Mouse (Mus musculus): ENCODE measurements around the gene Slc12a1. TPM values are rescaled to one million over a fixed set of nuclear protein-coding genes. Genes with fewer than 3 reads are reported as not detected.

Slc12a1 gene
- not detected for polyA plus RNA-seq (2014; fragmentation: Illumina TruSeq; extraction: RNeasy Lipid Tissue Mini Kit (QIAGEN cat#74804))

DNA sequence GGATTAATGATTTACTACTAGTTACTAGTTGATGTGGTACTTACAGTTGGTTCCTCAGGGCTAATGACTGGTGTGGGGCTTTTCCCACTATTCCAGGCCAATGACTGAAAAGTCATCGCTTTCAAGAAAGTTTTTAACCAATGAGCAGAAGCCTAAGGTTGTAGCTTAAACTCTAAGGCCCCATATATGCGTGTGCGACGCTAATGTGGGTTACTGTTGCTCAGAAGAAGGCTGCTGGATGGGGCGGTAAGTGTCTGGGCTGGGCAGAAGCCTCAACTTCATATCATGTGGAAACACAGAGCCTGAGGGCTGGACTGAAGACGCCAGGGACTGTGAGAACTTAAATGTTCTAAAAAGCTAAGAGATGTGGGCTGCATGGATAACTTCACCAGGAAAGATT, at the start of gene Slc12a1:
Gene Slc12a1 (plus strand): TSS at position 118 of the 400 bp plus-strand sequence.

DNA sequence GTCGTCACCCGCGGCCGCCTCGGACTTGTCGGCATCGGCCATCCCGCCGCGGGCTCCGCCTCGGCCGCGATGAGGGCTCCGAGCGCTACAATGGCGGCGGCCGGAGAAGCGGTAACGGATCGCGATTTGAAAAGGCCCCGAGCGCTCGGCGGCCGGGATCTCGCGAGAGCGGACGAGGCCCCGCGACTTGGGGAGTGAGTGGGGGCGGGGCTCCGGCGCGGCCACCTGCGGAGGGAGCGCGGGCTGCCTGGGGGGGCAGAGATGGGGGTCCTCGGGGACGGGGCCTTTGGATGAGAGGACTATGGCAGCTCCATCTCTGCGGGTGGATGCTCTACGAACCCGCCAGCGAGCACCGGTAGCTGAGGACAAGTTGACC, 28.8 kb upstream of the Slc12a1 start, which contains the start of gene Myef2:
Gene Myef2 (minus strand): TSS at position 185 of the 376 bp plus-strand sequence.

GRCm38 (mm10) chr2:125135903-125136811, 16.1 kb upstream of the Slc12a1 start, which contains the start of gene Ctxn2:
Gene Ctxn2 (plus strand): TSS chr2:125136692.

DNA sequence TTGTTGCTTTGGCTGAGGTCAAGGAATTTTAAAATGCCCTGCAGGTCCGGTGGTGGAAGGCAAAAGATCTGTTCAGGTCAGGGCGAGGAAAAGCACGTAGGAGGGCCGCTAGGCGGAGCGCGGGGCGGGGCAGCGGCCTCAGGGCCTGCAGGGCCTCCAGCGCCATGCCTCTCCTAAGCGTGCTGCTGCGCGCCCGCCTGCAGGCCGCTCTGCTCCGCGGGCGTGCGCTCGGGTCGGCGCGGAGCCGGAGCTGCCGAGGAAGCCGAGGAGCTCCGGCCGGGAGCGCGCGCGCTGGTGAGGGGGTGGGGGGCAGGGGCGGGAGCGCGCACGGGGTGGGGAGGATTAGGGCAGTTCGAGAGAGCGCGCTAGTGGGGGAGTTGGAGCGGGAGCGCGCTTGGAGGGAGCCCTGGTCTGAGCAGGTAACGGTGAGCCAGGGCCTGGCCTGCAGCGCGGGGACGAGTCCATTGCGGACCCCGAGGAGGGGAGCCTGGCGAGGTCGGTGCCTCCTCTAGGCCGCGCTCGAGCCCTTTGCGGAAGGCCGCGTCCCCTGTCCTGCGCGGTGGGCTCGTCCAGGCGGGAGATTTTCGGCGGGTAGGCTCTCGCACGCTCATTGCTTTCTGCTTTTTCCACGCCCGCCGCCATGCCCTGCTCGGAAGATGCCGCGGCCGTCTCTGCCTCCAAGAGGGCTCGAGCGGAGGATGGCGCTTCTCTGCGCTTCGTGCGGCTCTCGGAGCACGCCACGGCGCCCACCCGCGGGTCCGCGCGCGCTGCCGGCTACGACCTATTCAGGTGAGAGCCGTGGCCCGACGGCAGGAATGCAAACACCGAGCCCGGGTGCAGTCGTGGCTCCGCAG, 95.0 kb downstream of the Slc12a1 start, which contains the start of gene Dut:
Gene Dut (plus strand): TSS at position 83 of the 854 bp plus-strand sequence.

Other genes starting within 250 kb of the Slc12a1 start
- 28.3 TPM for gene Slc24a5, start 84.4 kb upstream of the Slc12a1 start, polyA plus RNA-seq (2014; fragmentation: Illumina TruSeq; extraction: RNeasy Lipid Tissue Mini Kit (QIAGEN cat#74804))
- 224 TPM for gene Myef2, start 28.8 kb upstream of the Slc12a1 start, polyA plus RNA-seq (2014; fragmentation: Illumina TruSeq; extraction: RNeasy Lipid Tissue Mini Kit (QIAGEN cat#74804))
- not detected for gene Ctxn2, start 15.8 kb upstream of the Slc12a1 start, polyA plus RNA-seq (2014; fragmentation: Illumina TruSeq; extraction: RNeasy Lipid Tissue Mini Kit (QIAGEN cat#74804))
- 37.8 TPM for gene Dut, start 94.7 kb downstream of the Slc12a1 start, polyA plus RNA-seq (2014; fragmentation: Illumina TruSeq; extraction: RNeasy Lipid Tissue Mini Kit (QIAGEN cat#74804))